In genomic region chr7:44336046-44337021, GRCm38 (mm10) we compare ENCODE assay signal across 9 mouse cellular contexts. TPM values are rescaled to one million over a fixed set of nuclear protein-coding genes. Genes with fewer than 3 reads are reported as not detected.
A peak's percentile ranks its signal among the peaks of the same experiment; 100 is the strongest.
DNase-seq lines count a peak whose midpoint lies in the region; ATAC-seq and TF ChIP-seq lines count a peak whose summit lies in the region.
"Had no signal": no experiment of that assay in that cellular context is flagged by ENCODE, and none has a peak within 500 bp of the region (broad histone marks: within the 10 kb centered on the region; RNA-seq: fewer than 3 reads in every experiment).

No protein-coding gene starts in this region.

- ATAC-seq in lung, postnatal 0 days, result 0 out of 2 replicates have a peak, but pooled peaks have one; percentile 7
- ATAC-seq in limb, embryonic 14.5 days (ENCODE audit: low FRiP score, low read depth), result peak; percentile 24; the same call in 1 of the 2 replicates
- ATAC-seq in stomach, postnatal 0 days (ENCODE audit: low FRiP score, low TSS enrichment), result peak; percentile 30; the same call in 1 of the 2 replicates
- no peak for ATAC-seq in granulocyte monocyte progenitor cell, adult 5-6 weeks (replicated peaks; ENCODE audit: poor library complexity, severe bottlenecking)

- peak overlapping the region; percentile 46 for H3K4me2 ChIP-seq in lung, postnatal 0 days (replicated peaks; ENCODE audit: low read depth, low read length)
- H3K4me2 ChIP-seq in limb, embryonic 14.5 days (replicated peaks; ENCODE audit: low read depth, low read length, severe bottlenecking), result peak overlapping the region; percentile 71
- H3K4me2 ChIP-seq in stomach, postnatal 0 days (replicated peaks; ENCODE audit: low read depth), result peak overlapping the region; percentile 45

- WGBS in lung, postnatal 0 days, result 6% methylated on average over 27 of the region's 54 CpGs
- 2% methylated on average over 54 of the region's 54 CpGs for WGBS in lung, adult 2 months
- WGBS in forebrain, embryonic 10.5 days, result 1% methylated on average over 52 of the region's 54 CpGs
- 2% methylated on average over 34 of the region's 54 CpGs for WGBS in limb, embryonic 14.5 days
- WGBS in stomach, postnatal 0 days, result 4% methylated on average over 35 of the region's 54 CpGs

- DNase-seq in lung, postnatal 0 days (ENCODE audit: low spot score), result no peak
- DNase-seq in lung, adult 2 months, result no peak
- DNase-seq in forebrain, embryonic 10.5 days (ENCODE audit: extremely low spot score, low spot score), result no peak
- DNase-seq in limb, embryonic 14.5 days (ENCODE audit: low spot score), result no peak
- DNase-seq in stomach, postnatal 0 days (ENCODE audit: low spot score), result no peak
- DNase-seq in frontal cortex, adult 2 months (ENCODE audit: extremely low spot score in 1 of 2, low spot score in 1 of 2), result no peak
- no peak for DNase-seq in thymus, postnatal 14 days

- H3K9ac ChIP-seq in lung, postnatal 0 days (replicated peaks; ENCODE audit: low read depth), result no peak overlapping the region
- no peak overlapping the region for H3K9ac ChIP-seq in limb, embryonic 14.5 days (ENCODE audit: low read depth, low read length, severe bottlenecking)
- H3K9ac ChIP-seq in stomach, postnatal 0 days (ENCODE audit: low read length), result no peak overlapping the region

- H3K9me3 ChIP-seq in lung, postnatal 0 days (ENCODE audit: low read length), result no peaks in the 10 kb centered on the region
- no peaks in the 10 kb centered on the region for H3K9me3 ChIP-seq in forebrain, embryonic 10.5 days
- no peaks in the 10 kb centered on the region for H3K9me3 ChIP-seq in limb, embryonic 14.5 days (ENCODE audit: control insufficient read depth, low read length)
- H3K9me3 ChIP-seq in stomach, postnatal 0 days (ENCODE audit: control insufficient read depth, low read length), result no peaks in the 10 kb centered on the region

- H3K27me3 ChIP-seq in lung, postnatal 0 days (replicated peaks; ENCODE audit: insufficient read depth, low read length), result peaks cover 35% of the 10 kb centered on the region
- H3K27me3 ChIP-seq in forebrain, embryonic 10.5 days (ENCODE audit: poor library complexity, severe bottlenecking), result peaks cover 83% of the 10 kb centered on the region
- H3K27me3 ChIP-seq in limb, embryonic 14.5 days (ENCODE audit: control insufficient read depth, insufficient read depth, low read length), result peaks cover 59% of the 10 kb centered on the region
- H3K27me3 ChIP-seq in stomach, postnatal 0 days (ENCODE audit: control insufficient read depth, insufficient read depth, low read length), result peaks cover 18% of the 10 kb centered on the region

- H3K27ac ChIP-seq in lung, postnatal 0 days (ENCODE audit: low read length), result no peak overlapping the region
- peak overlapping the region; percentile 35; the same call in 1 of the 2 replicates for H3K27ac ChIP-seq in forebrain, embryonic 10.5 days
- H3K27ac ChIP-seq in limb, embryonic 14.5 days (replicated peaks; ENCODE audit: low read depth, low read length), result no peak overlapping the region
- no peak overlapping the region for H3K27ac ChIP-seq in stomach, postnatal 0 days (replicated peaks)

- TF ChIP-seq CTCF in lung, postnatal 0 days (IDR thresholded peaks at IDR 0.05), result no peak
- no peak for TF ChIP-seq CTCF in lung, adult 2 months (IDR thresholded peaks at IDR 0.05; ENCODE audit: insufficient read depth, low read length)
- no peak for TF ChIP-seq CTCF in stomach, postnatal 0 days (IDR thresholded peaks at IDR 0.05; ENCODE audit: low read depth)

- no peak overlapping the region for H3K4me3 ChIP-seq in lung, postnatal 0 days (ENCODE audit: low read depth, low read length)
- no peak overlapping the region for H3K4me3 ChIP-seq in lung, adult 2 months (replicated peaks; ENCODE audit: extremely low read depth, low read depth, low read length)
- H3K4me3 ChIP-seq in forebrain, embryonic 10.5 days, result peak overlapping the region; percentile 63
- H3K4me3 ChIP-seq in limb, embryonic 14.5 days (replicated peaks; ENCODE audit: low read length), result peak overlapping the region; percentile 35
- peak overlapping the region; percentile 33 for H3K4me3 ChIP-seq in stomach, postnatal 0 days (ENCODE audit: low read depth, low read length)

- no peak for TF ChIP-seq EP300 in lung, postnatal 0 days (IDR thresholded peaks at IDR 0.05)
- no peak for TF ChIP-seq EP300 in stomach, postnatal 0 days (optimal IDR thresholded peaks at IDR 0.05)

- H3K36me3 ChIP-seq in lung, postnatal 0 days (ENCODE audit: insufficient read depth, low read length), result no peaks in the 10 kb centered on the region
- H3K36me3 ChIP-seq in forebrain, embryonic 10.5 days (replicated peaks), result no peaks in the 10 kb centered on the region
- H3K36me3 ChIP-seq in limb, embryonic 14.5 days (ENCODE audit: control insufficient read depth, insufficient read depth, low read length), result no peaks in the 10 kb centered on the region
- H3K36me3 ChIP-seq in stomach, postnatal 0 days (ENCODE audit: control insufficient read depth, insufficient read depth, low read length), result no peaks in the 10 kb centered on the region

- H3K4me1 ChIP-seq in lung, postnatal 0 days (ENCODE audit: insufficient read depth, low read depth, low read length), result no peaks in the 10 kb centered on the region
- no peaks in the 10 kb centered on the region for H3K4me1 ChIP-seq in lung, adult 2 months (ENCODE audit: control insufficient read depth, insufficient read depth, low read length)
- H3K4me1 ChIP-seq in forebrain, embryonic 10.5 days, result peaks cover 25% of the 10 kb centered on the region
- H3K4me1 ChIP-seq in limb, embryonic 14.5 days (ENCODE audit: control insufficient read depth, insufficient read depth, low read length), result peaks cover 3% of the 10 kb centered on the region; the same call in 1 of the 2 replicates
- H3K4me1 ChIP-seq in stomach, postnatal 0 days (replicated peaks; ENCODE audit: control insufficient read depth, insufficient read depth), result no peaks in the 10 kb centered on the region

- TF ChIP-seq POLR2A in lung, adult 2 months (IDR thresholded peaks at IDR 0.05; ENCODE audit: borderline replicate concordance, extremely low read depth, low read depth, low read length), result no peak
- TF ChIP-seq POLR2A in limb, embryonic 14.5 days (IDR thresholded peaks at IDR 0.05; ENCODE audit: borderline replicate concordance, extremely low read depth, insufficient read depth, insufficient read length), result no peak

RNA-seq across cellular contexts. Expression of gene Shank1, which starts 26.3 kb away (rescaled TPM):
- polyA plus RNA-seq in lung, postnatal 0 days (2015; fragmentation: Nextera tagmentation; extraction: Ambion mirVana), result 0.23 and 0.27 TPM in 2 replicates
- polyA plus RNA-seq in lung, adult 2 months (2012; rRNA removed), result 0.44 and 0.65 TPM in 2 replicates
- 1.4 TPM in 2 replicates for polyA plus RNA-seq in forebrain, embryonic 10.5 days (2016; fragmentation: Nextera tagmentation; extraction: Ambion mirVana)
- polyA plus RNA-seq in limb, embryonic 14.5 days (2012; rRNA removed), result 13.6 and 18.2 TPM in 2 replicates
- polyA plus RNA-seq in limb, embryonic 14.5 days (2014; fragmentation: Nextera tagmentation; extraction: Ambion mirVana), result 4.0 and 4.3 TPM in 2 replicates
- polyA plus RNA-seq in stomach, postnatal 0 days (2015; fragmentation: Nextera tagmentation; extraction: Ambion mirVana), result 0.53 and 0.61 TPM in 2 replicates
- 130 and 138 TPM in 2 replicates for polyA plus RNA-seq in frontal cortex, adult 2 months (2012; rRNA removed)
- not detected in 2 replicates for total RNA-seq in granulocyte monocyte progenitor cell, adult 5-6 weeks (2014; fragmentation: Nextera tagmentation)
- total RNA-seq in granulocyte monocyte progenitor cell, adult 5-6 weeks (2017), result not detected in 2 replicates

RNA-seq across cellular contexts. Expression of gene Clec11a, which starts 29.6 kb away (rescaled TPM):
- 2.1 and 2.5 TPM in 2 replicates for polyA plus RNA-seq in lung, postnatal 0 days (2015; fragmentation: Nextera tagmentation; extraction: Ambion mirVana)
- polyA plus RNA-seq in lung, adult 2 months (2012; rRNA removed), result 9.4 and 11.5 TPM in 2 replicates
- 2.5 and 2.9 TPM in 2 replicates for polyA plus RNA-seq in forebrain, embryonic 10.5 days (2016; fragmentation: Nextera tagmentation; extraction: Ambion mirVana)
- 21.2 and 22.8 TPM in 2 replicates for polyA plus RNA-seq in limb, embryonic 14.5 days (2012; rRNA removed)
- polyA plus RNA-seq in limb, embryonic 14.5 days (2014; fragmentation: Nextera tagmentation; extraction: Ambion mirVana), result 12.4 and 15.5 TPM in 2 replicates
- polyA plus RNA-seq in stomach, postnatal 0 days (2015; fragmentation: Nextera tagmentation; extraction: Ambion mirVana), result 11.1 and 11.4 TPM in 2 replicates
- polyA plus RNA-seq in frontal cortex, adult 2 months (2012; rRNA removed), result 4.8 and 5.4 TPM in 2 replicates
- total RNA-seq in granulocyte monocyte progenitor cell, adult 5-6 weeks (2014; fragmentation: Nextera tagmentation), result 2.5 and 3.7 TPM in 2 replicates
- 4.4 and 4.8 TPM in 2 replicates for total RNA-seq in granulocyte monocyte progenitor cell, adult 5-6 weeks (2017)

RNA-seq across cellular contexts. Expression of gene Syt3, which starts 47.6 kb away (rescaled TPM):
- polyA plus RNA-seq in lung, postnatal 0 days (2015; fragmentation: Nextera tagmentation; extraction: Ambion mirVana), result 0.85 and 1.4 TPM in 2 replicates
- 2.8 and 3.1 TPM in 2 replicates for polyA plus RNA-seq in lung, adult 2 months (2012; rRNA removed)
- 3.2 and 4.1 TPM in 2 replicates for polyA plus RNA-seq in forebrain, embryonic 10.5 days (2016; fragmentation: Nextera tagmentation; extraction: Ambion mirVana)
- 3.3 and 3.8 TPM in 2 replicates for polyA plus RNA-seq in limb, embryonic 14.5 days (2012; rRNA removed)
- 2.2 and 4.6 TPM in 2 replicates for polyA plus RNA-seq in limb, embryonic 14.5 days (2014; fragmentation: Nextera tagmentation; extraction: Ambion mirVana)
- polyA plus RNA-seq in stomach, postnatal 0 days (2015; fragmentation: Nextera tagmentation; extraction: Ambion mirVana), result 1.2 and 1.4 TPM in 2 replicates
- 56.7 and 57.0 TPM in 2 replicates for polyA plus RNA-seq in frontal cortex, adult 2 months (2012; rRNA removed)
- total RNA-seq in granulocyte monocyte progenitor cell, adult 5-6 weeks (2014; fragmentation: Nextera tagmentation), result 1.1 TPM in 1 of 2 replicates, not detected in the other
- 0.15 TPM in 1 of 2 replicates, not detected in the other for total RNA-seq in granulocyte monocyte progenitor cell, adult 5-6 weeks (2017)
- polyA plus RNA-seq: liver, embryonic 16.5 days had no signal

RNA-seq across cellular contexts. Expression of gene 1700008O03Rik, which starts 49.3 kb away (rescaled TPM):
- polyA plus RNA-seq in lung, postnatal 0 days (2015; fragmentation: Nextera tagmentation; extraction: Ambion mirVana), result 0.87 and 1.2 TPM in 2 replicates
- 0.98 and 1.2 TPM in 2 replicates for polyA plus RNA-seq in lung, adult 2 months (2012; rRNA removed)
- polyA plus RNA-seq in forebrain, embryonic 10.5 days (2016; fragmentation: Nextera tagmentation; extraction: Ambion mirVana), result 1.6 and 2.1 TPM in 2 replicates
- 2.1 and 2.7 TPM in 2 replicates for polyA plus RNA-seq in limb, embryonic 14.5 days (2012; rRNA removed)
- polyA plus RNA-seq in limb, embryonic 14.5 days (2014; fragmentation: Nextera tagmentation; extraction: Ambion mirVana), result 0.67 and 0.73 TPM in 2 replicates
- polyA plus RNA-seq in stomach, postnatal 0 days (2015; fragmentation: Nextera tagmentation; extraction: Ambion mirVana), result 0.68 and 0.75 TPM in 2 replicates
- 3.7 and 3.8 TPM in 2 replicates for polyA plus RNA-seq in frontal cortex, adult 2 months (2012; rRNA removed)
- total RNA-seq in granulocyte monocyte progenitor cell, adult 5-6 weeks (2014; fragmentation: Nextera tagmentation), result 4.1 TPM in 1 of 2 replicates, not detected in the other
- 1.8 and 2.4 TPM in 2 replicates for total RNA-seq in granulocyte monocyte progenitor cell, adult 5-6 weeks (2017)

Comparison
In these comparisons a context has a peak if more than half of its experiments do, and no peak if none do; other contexts are left out.
1. H3K4me3 ChIP-seq: peak in forebrain, embryonic 10.5 days (single experiment), limb, embryonic 14.5 days (single experiment) and stomach, postnatal 0 days (single experiment); none in lung, postnatal 0 days (single experiment) and lung, adult 2 months (single experiment).
2. RNA of gene Syt3, which starts 47.6 kb away (polyA plus RNA-seq): 56.7 to 57.0 TPM in frontal cortex, adult 2 months; 2.2 to 4.6 TPM in limb, embryonic 14.5 days, 3.2 to 4.1 TPM in forebrain, embryonic 10.5 days, 2.8 to 3.1 TPM in lung, adult 2 months, 1.2 to 1.4 TPM in stomach, postnatal 0 days and 0.85 to 1.4 TPM in lung, postnatal 0 days; every median in the first group is over 10 times any median in the second.
3. Peak in every context shown above with its lines, with median percentiles within 50 percentile points of each other: H3K4me2 ChIP-seq.